Mouse (Mus musculus) brain, embryonic 14.5 days (tissue): Measurements from ENCODE around the gene Hoxa5.
A peak's percentile ranks its signal among the peaks of the same experiment; 100 is the strongest.

Experiments
- CTCF ChIP-seq: fragments of 200-500 bp; IDR thresholded peaks from 2 replicates; pipeline ENCODE4 v1.5.1; 2012; ENCODE audit warnings: inconsistent platforms, mild to moderate bottlenecking, moderate library complexity, borderline replicate concordance; ENCODE audit not compliant: insufficient read depth, insufficient read length; ENCODE audit errors: extremely low read depth
- POLR2A ChIP-seq: fragments of 200-500 bp; IDR thresholded peaks from 2 replicates; pipeline ENCODE4 v1.6.1; 2012; ENCODE audit warnings: mild to moderate bottlenecking, inconsistent platforms, borderline replicate concordance; ENCODE audit not compliant: poor library complexity, insufficient read depth, insufficient read length, severe bottlenecking; ENCODE audit errors: extremely low read depth

- TF ChIP-seq POLR2A: no peak
- TF ChIP-seq CTCF: peak; percentile 54; the same call in 1 of the 2 replicates
Measured at GRCm38 (mm10) chr6:52197271-52197670, 7.1 kb downstream of the Hoxa5 start.
